Mouse (Mus musculus) hindbrain, embryonic 14.5 days (tissue): Measurements from ENCODE around the gene Fam122b. TPM values are rescaled to one million over a fixed set of nuclear protein-coding genes. Genes with fewer than 3 reads are reported as not detected.
A peak's percentile ranks its signal among the peaks of the same experiment; 100 is the strongest.

Experiments
- ATAC-seq: fragments of 200-750 bp; cut with Nextera tagmentation; 2 replicates; pipeline ENCODE4 v1.8.0; 2017; ENCODE audit warnings: moderate number of reproducible peaks, mild to moderate bottlenecking, moderate TSS enrichment, moderate library complexity; ENCODE audit not compliant: low FRiP score
- DNase-seq: peaks from one replicate; pipeline ENCODE4 v3.0.0-alpha.2; 2015; ENCODE audit warnings: low spot score
- H3K27ac ChIP-seq: fragments of 300-500 bp; sonication (generic); 2 replicates; pipeline ENCODE4 v1.5.1; 2014; ENCODE audit warnings: mild to moderate bottlenecking, moderate library complexity
- H3K27me3 ChIP-seq: fragments of 300-500 bp; sonication (generic); 2 replicates; pipeline ENCODE4 v1.6.1; 2014; ENCODE audit warnings: mild to moderate bottlenecking, low read length, mixed read lengths; ENCODE audit not compliant: control insufficient read depth, insufficient read depth
- H3K36me3 ChIP-seq: fragments of 300-500 bp; sonication (generic); replicated peaks from 2 replicates; pipeline ENCODE4 v1.6.1; 2014; ENCODE audit not compliant: control insufficient read depth, insufficient read depth
- H3K4me1 ChIP-seq: fragments of 300-500 bp; sonication (generic); replicated peaks from 2 replicates; pipeline ENCODE4 v1.6.1; 2014; ENCODE audit warnings: antibody characterized with exemption, low read length, mixed read lengths; ENCODE audit not compliant: control insufficient read depth, insufficient read depth
- H3K4me2 ChIP-seq: fragments of 300-500 bp; sonication (generic); replicated peaks from 2 replicates; pipeline ENCODE4 v1.6.1; 2014; ENCODE audit warnings: mild to moderate bottlenecking, moderate library complexity
- H3K4me3 ChIP-seq: fragments of 300-500 bp; sonication (generic); replicated peaks from 2 replicates; pipeline ENCODE4 v1.5.1; 2014; ENCODE audit warnings: mild to moderate bottlenecking, low read length
- H3K9ac ChIP-seq: fragments of 300-500 bp; sonication (generic); 2 replicates; pipeline ENCODE4 v1.6.1; 2014
- H3K9me3 ChIP-seq: fragments of 300-500 bp; sonication (generic); 2 replicates; pipeline ENCODE4 v1.6.1; 2016; ENCODE audit warnings: low read length; ENCODE audit not compliant: control insufficient read depth
- WGBS: fragments of 180-500 bp; shearing (Covaris S2); extraction: QIAGEN DNeasy Blood & Tissue Kit; methylation state at CpG from one replicate; pipeline ENCODE4 v1.1.7; 2014; 5-methylcytosine and 5-hydroxymethylcytosine counted together
- polyA plus RNA-seq: library from polyadenylated mRNA; unstranded; fragments of >200 nt; fragmentation: Nextera tagmentation; extraction: Ambion mirVana; gene quantifications from 2 replicates; pipeline ENCODE4 v1.2.1, GENCODE M21; 2014

Gene Fam122b
- polyA plus RNA-seq, 1 experiment from 2014 or later = 4.5 TPM

GRCm38 (mm10) chrX:53211756-53212483 is 57.7 kb downstream of the Fam122b start:
- Histone ChIP-seq H3K36me3 (no peaks in the 10 kb centered on the region), H3K9ac (no peak overlapping the region), H3K4me3 (no peak overlapping the region), H3K27me3 (no peaks in the 10 kb centered on the region), H3K27ac (peak overlapping the region; percentile 71; the same call in 1 of the 2 replicates), H3K9me3 (no peaks in the 10 kb centered on the region), H3K4me2 (no peak overlapping the region), H3K4me1 (no peaks in the 10 kb centered on the region)
- DNase-seq = peak; percentile 38
- peak; percentile 84 for ATAC-seq
- WGBS = 45% methylated on average over 7 of the region's 7 CpGs

DNA sequence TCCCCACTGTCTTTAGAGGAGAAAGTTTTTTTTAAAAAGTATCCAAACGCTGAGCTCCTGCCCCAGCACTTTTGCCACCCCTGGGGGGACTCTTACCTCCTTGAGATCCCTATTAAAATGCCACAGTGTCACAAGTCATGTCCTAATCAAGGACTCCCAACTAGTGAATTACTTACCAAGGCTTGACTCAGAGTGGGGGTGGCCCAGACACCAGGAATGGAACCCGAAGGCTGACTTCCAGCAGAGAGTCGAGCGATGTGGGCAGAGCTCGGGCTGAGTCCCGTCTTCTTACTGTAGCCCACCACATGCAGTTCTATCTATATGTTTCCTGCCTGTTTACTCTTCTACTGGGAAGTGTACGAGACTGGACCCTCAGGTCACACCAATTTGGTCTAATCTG is 60.2 kb downstream of the Fam122b start:
- Histone ChIP-seq H3K4me2 (no peak overlapping the region), H3K27ac (no peak overlapping the region), H3K4me3 (no peak overlapping the region), H3K36me3 (no peaks in the 10 kb centered on the region), H3K4me1 (no peaks in the 10 kb centered on the region), H3K9me3 (no peaks in the 10 kb centered on the region), H3K27me3 (no peaks in the 10 kb centered on the region), H3K9ac (no peak overlapping the region)
- 54% methylated on average over 7 of the region's 7 CpGs for WGBS
- ATAC-seq (no peak), DNase-seq (no peak)

DNA sequence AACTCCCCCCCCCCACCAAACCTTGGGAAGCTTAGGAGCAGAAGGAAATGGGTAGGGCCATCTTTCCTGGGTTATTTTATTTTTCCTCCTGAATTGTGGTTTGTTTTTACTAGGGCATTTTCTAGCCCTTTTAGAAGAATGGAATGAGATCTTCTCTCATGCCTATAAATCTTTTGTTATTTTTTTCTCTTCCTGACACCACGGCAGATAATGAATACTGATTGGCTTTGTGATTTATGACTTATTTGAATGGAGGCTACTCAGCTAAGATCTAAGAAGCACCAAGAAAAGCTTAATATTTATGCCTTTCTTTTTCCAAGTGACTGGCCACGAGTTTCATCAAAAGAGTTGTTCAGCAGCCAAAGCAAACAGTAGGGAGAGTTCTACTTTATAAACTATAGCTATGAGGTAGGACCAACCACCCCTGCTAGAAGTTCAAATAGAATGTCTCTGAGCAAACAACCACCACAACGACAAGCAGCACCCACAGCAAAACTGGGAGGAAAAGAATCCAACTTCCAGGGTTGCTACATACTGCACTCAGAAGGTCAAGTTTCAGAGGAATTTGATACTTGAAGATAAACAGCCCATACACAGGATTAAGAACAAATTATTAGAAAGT is 64.8 kb downstream of the Fam122b start:
- Histone ChIP-seq H3K9me3 (no peaks in the 10 kb centered on the region), H3K27me3 (no peaks in the 10 kb centered on the region), H3K36me3 (no peaks in the 10 kb centered on the region), H3K4me2 (no peak overlapping the region), H3K27ac (no peak overlapping the region), H3K9ac (no peak overlapping the region), H3K4me1 (no peaks in the 10 kb centered on the region), H3K4me3 (no peak overlapping the region)
- ATAC-seq (no peak), DNase-seq (no peak)
- WGBS = 44% methylated on average over 3 of the region's 3 CpGs

DNA sequence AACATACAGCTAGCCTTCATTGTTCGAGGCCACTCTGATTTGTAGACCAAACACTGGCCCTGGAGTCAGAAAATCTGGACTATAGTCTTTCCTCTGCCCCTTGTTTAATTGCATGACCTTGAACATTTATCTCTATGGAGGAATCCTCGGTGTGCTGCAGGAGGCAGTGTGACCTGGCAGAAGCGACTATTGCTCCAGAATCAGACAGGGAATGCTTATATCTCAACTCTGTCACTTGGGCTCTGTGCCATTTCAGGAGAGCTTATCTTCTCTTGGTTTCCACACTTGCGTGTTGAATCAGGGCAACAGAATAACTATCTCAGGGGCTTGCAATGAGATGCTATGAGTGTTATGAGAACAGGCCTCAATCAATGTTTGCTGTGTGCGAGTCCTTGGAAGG is 68.0 kb downstream of the Fam122b start:
- H3K27me3 ChIP-seq = no peaks in the 10 kb centered on the region
- H3K27ac ChIP-seq = no peak overlapping the region
- no peaks in the 10 kb centered on the region for H3K4me1 ChIP-seq
- no peak for ATAC-seq
- WGBS = 79% methylated on average over 5 of the region's 5 CpGs
- H3K36me3 ChIP-seq = no peaks in the 10 kb centered on the region
- H3K4me2 ChIP-seq = no peak overlapping the region
- no peaks in the 10 kb centered on the region for H3K9me3 ChIP-seq
- DNase-seq = no peak
- H3K4me3 ChIP-seq = no peak overlapping the region
- no peak overlapping the region for H3K9ac ChIP-seq

DNA sequence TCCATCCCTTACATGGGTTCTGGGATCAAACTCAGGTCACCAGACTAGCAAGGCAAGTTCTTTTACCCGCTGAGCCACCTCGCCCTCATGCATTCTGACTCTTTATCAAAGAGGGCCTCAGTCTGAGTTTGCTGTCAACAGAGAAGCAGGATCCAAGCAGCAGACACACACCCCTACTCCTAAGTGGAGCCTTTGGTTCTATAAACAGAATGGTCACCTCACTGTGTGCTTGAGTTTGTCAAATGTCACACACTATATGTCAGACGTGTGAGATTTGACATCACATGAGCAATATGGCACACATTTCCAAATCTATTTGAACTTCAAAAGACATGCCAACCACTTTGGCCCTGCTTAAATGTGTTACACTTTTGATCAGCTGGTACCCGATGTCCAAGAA is 71.9 kb downstream of the Fam122b start:
- no peak for ATAC-seq
- WGBS = 86% methylated on average over 4 of the region's 4 CpGs
- H3K4me2 ChIP-seq = no peak overlapping the region
- H3K9me3 ChIP-seq = no peaks in the 10 kb centered on the region
- H3K9ac ChIP-seq = no peak overlapping the region
- H3K4me1 ChIP-seq = no peaks in the 10 kb centered on the region
- no peaks in the 10 kb centered on the region for H3K36me3 ChIP-seq
- H3K27ac ChIP-seq = no peak overlapping the region
- no peak overlapping the region for H3K4me3 ChIP-seq
- no peaks in the 10 kb centered on the region for H3K27me3 ChIP-seq
- no peak for DNase-seq

DNA sequence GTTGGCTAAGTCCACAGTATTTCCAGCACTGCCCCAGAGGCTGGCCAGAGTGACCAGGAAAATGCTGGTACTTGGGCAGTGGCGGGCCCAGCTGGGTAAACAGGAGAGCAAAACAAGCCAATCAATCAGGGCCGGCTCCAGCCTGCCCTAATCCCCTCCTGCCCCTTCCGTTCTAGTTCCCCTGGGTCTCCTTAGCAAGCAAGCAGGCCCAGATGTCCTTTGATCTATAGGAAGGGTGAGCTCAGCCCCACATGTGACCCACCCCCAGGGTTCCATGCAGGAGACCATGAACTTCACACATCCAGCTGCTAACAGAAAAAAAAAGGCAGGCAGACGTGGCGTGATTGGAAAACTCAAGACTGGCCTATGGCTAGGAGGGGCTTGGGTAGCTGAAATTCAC is 73.2 kb downstream of the Fam122b start:
- Histone ChIP-seq H3K27ac (no peak overlapping the region), H3K4me3 (no peak overlapping the region), H3K27me3 (no peaks in the 10 kb centered on the region), H3K36me3 (no peaks in the 10 kb centered on the region), H3K9ac (no peak overlapping the region), H3K4me2 (no peak overlapping the region), H3K9me3 (no peaks in the 10 kb centered on the region), H3K4me1 (no peaks in the 10 kb centered on the region)
- ATAC-seq (no peak), DNase-seq (no peak)
- WGBS = 59% methylated on average over 5 of the region's 5 CpGs

Other genes starting within 250 kb of the Fam122b start
- 0.37 TPM in 1 of 2 replicates, not detected in the other for gene Plac1, start 29.7 kb downstream of the Fam122b start, polyA plus RNA-seq
- gene Fam122c, start 3.6 kb upstream of the Fam122b start, polyA plus RNA-seq = not detected in 2 replicates
- 51.0 and 53.0 TPM in 2 replicates for gene Mospd1, start 100.7 kb upstream of the Fam122b start, polyA plus RNA-seq
- not detected in 2 replicates for gene Etd, start 165.1 kb upstream of the Fam122b start, polyA plus RNA-seq